Mouse (Mus musculus): ENCODE measurements around the gene Ptprg.

Ptprg gene

DNA sequence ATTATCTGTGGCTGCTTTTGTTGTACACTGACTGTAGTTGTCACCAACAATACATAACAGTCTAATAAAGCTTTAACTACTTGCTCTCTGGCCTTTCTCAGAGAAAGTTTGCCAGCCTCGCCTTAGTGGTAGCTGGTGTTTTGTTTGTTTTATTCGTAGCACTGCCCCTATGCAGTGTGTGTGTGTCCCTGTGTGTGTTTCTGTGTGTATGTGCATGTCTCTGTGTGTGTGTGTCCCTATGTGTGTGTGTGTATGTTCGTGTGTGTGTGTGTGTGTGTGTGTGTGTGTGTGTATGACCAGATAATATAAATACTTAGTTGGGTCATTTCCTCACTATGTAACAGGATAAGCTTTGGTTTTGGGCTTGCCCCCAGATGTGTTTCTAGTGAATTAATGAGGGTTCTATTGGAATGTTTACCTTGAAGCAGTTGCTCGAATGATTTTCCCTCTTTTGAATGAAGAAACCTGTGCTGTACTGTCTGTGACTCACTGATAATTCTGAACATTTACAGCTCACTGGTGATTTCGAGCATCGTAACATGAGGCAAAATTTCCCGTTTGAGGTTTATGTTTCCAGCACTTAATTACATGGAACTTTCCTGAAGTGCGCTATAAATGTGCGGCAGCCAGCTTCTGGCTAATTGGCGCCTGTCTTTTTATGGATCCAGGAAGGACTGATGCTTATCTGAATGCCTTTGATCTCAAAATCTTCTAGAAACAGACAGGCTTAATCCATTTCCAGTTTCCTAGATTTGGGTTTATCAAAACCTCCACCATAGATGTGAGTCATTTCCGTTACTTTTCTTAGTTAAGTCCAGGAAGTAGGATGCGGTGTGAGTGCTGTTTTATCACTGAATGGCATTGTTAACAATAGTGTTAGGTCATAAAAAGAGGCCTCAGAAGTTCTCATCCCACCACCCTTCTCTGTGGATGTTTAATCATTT is 546.3 kb downstream of the Ptprg start:
- DNase-seq (ENCODE audit: extremely low spot score) = no peak

DNA sequence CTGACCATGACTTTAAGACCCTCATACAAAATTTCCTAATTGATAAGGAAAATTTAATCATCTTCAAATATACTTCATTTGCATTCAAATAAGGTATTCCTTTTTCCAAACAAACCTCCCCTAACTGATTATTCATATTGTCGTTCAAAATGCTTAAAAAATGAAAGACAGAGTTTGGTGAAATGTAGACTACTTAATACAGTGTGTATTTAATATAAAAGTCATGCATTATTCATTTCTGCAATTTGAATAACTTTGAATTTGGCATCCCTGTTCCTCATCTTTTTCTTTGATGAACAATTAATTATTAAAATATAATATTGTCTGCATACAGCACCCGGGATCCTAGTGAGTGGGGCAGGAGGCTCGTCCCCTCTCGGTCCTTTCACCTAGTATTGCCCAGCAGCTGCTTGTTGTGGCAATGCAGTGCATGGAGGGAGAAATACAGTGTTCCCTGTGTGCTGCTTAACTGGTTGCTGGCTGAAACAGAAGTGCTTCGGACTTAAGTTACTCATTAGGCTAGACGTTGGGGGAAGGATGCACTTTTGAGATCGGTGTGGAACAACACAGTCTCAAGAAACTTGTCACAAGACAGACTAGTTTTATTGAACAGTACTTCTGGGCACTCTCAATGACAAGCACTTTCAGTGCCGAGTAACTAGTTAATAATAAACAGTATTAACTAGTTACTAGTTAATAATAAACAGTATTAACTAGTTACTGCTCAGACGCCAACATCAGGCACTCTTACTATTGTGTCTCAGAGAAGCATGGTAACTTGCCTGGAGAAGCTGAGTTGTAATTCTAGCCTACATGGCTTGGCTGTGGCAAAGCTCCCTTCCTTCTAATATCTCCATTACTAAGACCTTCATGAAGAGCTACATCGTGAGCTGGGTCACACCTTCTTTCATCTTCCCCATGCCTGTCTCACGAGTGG is 549.3 kb downstream of the Ptprg start:
- DNase-seq (ENCODE audit: extremely low spot score) = no peak

DNA sequence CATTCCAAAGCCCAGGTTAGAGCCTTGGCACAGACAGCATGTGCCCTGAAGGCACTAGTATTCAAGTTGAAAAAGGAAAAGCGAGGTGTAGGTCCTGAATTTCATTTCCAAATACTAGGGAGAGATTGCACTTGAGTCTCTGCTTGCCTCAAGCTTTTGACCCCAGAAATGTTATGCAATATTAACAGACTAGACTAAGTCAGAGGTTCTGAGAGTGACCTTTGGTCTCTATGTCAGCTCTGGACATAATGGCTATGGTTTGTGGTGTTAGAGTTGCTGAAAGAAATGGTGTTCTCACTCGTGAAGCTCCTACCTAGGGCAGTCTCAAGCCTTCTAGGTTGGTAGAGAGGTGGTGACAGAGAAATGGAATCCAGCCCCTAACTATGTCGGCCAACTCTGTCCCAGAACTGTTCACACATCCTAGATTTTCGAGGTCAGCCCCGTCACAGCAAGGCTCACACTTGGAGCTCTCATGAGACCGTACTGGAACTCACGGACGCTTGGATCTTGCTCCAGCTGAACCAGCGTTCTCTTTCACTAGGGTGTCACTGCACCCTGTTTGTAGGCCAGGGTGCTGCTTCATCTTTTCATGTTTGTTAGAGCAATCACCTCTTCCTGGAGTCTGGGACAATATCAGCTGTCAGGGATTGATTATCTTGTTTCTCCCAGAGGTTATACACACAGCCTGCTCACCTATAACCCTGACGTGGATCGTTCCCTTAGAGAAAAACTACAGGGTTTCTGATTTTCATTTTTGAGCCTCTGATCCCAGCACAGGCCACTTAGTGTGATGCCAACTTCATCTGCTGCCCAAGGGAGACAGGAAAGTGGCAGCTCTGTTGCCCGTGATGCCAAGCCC is 551.2 kb downstream of the Ptprg start:
- DNase-seq (ENCODE audit: extremely low spot score) = no peak

DNA sequence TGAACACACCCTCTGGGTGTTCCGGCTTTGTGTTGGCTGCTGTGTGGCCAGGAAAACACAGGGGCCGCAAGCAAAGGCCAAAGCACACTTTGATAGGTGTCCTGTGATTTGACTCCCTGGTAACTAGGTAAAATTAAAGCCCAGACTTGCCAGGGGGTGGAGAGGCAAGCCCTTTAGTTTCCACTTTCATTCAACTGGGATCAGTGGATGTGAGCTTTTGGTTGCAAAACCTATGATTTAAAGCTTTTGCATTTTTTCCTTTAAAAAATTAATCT is 551.8 kb downstream of the Ptprg start:
- DNase-seq (ENCODE audit: extremely low spot score) = no peak

DNA sequence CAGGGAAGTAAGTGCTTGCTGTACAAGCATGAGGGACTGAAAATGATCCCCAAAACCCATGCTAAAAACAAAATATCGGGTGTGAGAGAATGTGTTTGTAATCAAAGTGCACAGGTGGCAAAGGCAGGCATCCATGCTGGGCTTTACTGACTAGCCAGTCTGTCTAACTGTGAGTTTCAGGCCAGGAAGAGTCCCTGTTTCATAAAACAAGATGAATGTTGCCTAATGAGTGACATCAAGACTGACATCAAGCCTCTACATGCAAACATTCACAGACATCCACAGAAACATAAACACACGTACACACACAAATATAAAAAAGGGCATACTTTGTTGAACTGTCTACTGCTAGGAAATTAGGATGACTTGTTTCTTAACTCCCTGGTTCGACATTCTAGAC is 552.3 kb downstream of the Ptprg start:
- DNase-seq (ENCODE audit: extremely low spot score) = no peak

DNA sequence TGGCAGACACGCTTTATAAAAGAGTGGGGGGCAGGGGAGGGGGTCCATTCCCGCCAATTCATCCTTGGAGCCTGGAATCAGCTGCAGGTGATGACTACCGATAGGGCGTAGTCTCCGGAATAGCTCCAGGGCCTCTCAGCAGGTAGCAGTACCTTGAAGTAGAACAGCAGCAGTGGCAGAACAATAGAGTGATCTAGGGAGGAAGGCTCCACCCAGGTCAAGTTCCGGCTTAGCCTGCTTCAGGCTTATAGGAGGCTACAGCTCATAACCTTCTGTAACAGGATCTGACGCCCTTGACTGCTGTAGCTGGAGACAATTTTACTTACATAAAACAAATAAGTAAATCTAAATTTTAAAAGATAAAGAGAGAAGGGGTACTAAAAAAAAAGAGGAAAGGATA is 554.1 kb downstream of the Ptprg start:
- DNase-seq (ENCODE audit: extremely low spot score) = no peak

DNA sequence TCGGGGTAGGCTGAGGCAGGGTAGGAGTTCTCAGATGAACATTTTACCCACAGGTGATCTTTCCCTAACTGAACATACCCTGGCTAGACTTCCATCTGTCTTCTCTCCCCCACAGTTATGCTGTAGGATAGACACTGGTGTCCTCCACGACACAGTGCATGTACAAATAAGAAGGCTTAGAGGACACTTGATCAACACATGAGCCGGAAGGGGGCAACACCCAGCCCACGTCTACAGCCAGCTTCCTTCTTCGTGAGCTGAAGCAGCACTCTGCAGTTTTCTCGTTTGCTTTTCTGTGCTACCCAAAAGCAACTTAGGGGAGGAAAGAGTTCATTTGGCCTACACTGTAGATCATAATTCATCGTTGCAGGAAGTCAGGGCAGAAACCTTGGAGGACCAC is 554.7 kb downstream of the Ptprg start:
- no peak for DNase-seq (ENCODE audit: extremely low spot score)

DNA sequence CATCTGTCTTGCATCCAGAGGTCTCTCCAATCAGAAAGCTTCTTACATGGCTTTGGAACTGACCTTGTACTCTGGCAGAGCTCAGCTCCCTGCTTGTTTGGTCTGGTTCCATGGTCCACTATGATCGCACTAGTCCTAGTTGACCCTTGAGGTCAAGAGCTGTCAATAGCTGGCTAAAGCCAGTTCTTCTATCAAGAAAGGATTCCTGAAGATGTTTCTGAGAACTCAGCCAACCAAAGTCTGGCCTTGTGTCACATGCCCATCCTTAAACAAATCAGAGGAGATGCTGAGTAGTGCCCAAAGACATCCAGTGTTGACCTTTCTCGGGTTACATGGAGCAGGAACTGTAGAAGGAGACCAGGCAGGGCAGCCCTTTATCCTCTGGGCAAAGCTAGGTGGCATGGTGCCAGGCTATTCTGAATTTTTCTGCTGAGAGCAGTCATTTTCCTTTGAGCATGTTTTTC is 559.2 kb downstream of the Ptprg start:
- no peak for DNase-seq (ENCODE audit: extremely low spot score)

DNA sequence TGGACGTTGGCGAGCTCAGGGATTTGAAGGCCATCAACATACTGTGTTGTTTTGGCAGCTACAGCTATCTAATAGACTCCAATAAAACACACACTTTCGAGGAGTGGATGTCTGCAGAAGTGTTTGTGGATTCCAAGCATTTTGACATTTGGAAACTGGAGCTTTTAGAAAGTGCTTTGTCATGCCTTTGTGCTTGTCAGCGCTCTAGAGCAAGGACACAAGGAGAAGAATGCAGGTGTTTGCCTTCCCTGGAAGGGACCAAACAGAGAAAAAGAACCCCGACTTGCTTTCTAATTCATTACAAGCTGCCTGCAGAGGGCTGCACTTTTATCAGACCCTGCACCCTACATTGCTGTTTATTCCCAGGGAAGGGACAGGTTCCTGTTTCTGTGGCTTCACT is 560.0 kb downstream of the Ptprg start:
- DNase-seq (ENCODE audit: extremely low spot score) = no peak

DNA sequence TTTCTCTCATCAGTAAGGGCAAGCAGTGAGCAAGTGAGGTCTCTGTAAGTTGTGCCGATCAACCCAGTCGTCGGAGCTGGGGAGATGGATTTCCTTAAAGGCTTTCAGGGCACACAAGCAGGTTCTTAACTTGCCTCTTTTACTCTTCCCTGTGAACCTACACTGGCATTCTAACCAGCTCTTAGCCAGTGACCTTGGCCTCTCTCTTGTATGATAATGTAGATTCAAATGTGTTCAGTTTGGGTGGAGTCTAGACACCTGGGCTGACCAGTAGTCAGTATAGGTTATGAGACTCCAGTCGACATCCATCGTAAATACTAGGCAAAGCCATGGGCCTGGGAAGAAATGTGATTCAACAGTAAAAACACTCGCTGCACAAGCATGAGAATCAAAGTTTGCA is 560.7 kb downstream of the Ptprg start:
- no peak for DNase-seq (ENCODE audit: extremely low spot score)

DNA sequence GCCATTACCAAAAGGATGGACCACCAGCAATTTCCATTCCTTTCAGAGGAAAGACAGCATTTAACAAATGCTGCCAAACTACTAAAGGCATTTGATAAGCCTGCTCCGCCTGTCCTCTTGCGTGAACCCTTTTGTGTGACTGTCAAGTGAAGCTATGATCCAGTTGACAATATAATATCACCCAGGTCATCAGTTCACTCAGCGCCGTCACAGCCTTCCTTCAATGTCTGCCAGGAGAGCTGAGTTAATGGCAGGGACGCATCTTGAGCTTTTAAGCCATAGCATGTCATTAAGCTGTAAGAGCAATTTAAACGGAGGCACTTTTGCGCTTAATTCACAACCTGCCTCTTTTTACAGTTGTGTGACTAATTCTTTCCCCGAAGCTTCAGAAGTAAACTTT is 565.9 kb downstream of the Ptprg start:
- no peak for DNase-seq (ENCODE audit: extremely low spot score)

DNA sequence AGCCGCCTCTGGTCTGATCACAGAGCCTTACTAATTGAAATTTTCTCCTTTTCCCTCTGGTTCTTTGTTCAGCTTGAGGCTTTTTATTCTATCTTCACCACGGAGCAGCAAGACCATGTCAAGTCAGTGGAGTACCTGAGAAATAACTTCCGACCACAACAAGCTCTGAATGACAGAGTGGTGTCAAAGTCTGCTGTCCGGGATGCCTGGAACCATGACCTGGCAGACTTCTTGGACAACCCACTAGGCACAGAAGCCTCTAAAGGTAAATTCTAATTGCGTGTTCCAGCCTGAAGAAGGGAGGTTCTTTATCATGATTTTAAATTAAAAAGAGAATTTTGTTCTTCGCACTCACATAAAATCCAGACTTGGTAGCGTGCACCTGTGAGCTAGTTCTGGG is 568.6 kb downstream of the Ptprg start:
- no peak for DNase-seq (ENCODE audit: extremely low spot score)

DNA sequence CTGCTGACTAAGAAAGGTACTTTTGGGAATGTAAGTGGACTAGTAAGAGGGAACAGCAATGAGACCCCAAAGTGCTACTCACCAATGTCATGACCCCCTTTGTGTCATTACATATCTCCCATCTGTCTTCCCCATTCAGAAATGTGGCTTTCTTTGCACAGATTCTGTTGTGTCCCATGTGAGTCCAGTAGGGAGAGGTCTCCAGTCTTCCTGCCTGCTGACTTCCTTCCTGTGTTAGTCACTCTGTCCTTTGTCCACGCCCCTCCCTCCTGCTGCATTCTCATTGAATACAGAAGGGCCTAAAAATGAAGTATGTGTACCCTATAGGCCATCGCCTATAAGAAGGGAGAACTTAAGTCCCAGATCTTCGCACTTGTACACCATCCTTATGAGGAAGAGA is 571.4 kb downstream of the Ptprg start:
- DNase-seq (ENCODE audit: extremely low spot score) = no peak

DNA sequence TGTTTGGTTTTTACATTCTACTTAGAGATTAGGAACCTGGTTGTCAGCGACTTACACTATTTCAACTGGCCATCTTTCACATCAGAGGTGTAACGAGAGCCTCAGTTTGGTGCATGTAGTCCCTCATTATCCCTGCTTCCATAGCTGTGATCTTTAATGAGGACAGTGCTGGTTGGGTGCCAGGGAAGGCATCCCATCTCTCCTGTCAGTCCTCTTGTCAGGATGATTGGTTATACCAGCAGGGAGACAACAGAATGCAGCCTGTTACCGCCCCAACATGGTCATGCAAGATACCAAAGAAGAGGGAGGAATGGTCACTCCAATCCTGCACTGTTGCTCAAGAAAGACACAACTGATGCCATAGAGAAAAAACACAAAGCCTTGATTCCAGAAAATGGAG is 574.6 kb downstream of the Ptprg start:
- DNase-seq (ENCODE audit: extremely low spot score) = no peak

DNA sequence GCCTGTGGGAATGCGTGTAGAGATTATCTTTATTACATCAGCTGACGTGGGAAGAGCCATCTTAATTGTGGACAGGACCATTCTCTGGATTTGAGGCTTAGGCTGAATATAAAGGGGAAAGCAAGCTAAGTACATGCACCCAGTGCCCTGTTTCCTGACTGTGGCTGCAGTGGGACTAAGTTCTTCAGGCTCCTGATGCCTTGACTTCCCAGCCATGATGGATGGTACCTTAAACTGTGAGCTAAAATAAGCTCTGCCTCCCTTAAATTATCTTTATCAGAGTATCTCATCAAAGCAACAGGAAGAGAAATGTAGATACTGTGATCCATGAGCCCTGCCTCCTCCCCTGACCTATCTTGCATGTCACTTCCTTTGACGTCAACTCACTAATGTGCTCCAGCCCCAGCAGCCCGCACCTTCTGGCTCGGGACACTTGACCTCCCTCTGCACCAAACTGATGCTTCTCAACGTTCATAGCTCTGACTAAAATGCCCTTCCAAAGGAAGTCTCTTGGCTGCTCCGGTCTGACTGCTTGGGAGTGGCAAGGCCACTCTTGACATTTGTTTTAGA is 578.8 kb downstream of the Ptprg start:
- DNase-seq (ENCODE audit: extremely low spot score) = no peak

DNA sequence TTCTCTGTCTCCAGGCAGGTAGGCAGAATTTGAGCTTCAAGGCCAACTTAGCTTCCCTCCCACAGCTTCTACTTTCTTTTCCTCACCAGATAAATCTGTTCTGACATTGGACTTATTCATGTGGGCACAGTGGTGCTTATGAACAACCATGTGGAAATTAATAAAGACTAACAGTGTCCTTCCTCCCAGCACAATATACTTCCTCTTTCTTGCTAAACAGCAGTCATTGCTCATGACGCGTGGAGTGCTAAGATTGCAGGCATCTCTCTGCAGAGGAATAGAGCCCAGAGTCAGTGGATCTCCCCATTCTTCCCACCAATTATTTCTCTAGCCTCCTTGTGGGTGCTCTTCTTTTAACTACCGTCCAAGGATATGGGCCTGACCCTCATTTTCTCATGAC is 579.8 kb downstream of the Ptprg start:
- no peak for DNase-seq (ENCODE audit: extremely low spot score)

DNA sequence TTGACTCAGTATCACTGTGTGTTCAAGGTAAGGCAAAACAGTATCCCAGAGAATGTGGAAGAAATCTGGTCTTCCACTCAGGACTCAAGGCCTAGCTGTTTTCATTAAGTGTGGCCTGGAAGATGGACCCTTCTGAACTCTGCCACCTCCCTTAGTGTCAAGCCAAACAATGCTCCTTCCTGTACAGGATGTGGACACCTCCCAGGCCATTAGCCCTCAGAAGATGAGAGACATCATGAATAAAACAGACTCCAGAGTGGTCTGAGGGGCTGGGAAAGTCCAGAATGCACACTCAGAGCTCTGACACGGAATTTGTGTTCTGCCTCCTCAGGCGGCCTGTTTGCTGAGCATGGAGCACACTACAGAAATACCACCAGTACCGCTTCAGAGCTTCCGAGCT is 581.2 kb downstream of the Ptprg start:
- no peak for DNase-seq (ENCODE audit: extremely low spot score)

DNA sequence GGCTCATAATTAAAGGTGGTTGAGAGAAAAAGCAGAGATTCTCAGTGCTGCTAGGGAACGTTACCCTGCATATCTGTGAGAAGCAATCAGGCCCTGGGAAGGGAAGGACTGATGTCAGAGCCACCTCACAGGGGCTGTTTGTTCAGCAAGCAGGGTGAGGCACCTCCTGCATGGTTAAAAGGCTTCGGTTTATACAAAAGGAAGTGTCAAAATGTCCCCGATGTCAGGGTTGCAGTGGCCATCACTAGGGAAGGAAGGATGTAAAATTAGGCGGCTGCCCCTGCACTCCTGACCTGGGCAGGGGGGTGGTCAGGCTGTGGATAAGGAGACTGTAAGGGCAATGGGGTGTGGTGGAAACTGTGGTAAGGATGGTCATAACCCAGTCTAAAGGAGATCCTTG is 583.2 kb downstream of the Ptprg start:
- no peak for DNase-seq (ENCODE audit: extremely low spot score)

DNA sequence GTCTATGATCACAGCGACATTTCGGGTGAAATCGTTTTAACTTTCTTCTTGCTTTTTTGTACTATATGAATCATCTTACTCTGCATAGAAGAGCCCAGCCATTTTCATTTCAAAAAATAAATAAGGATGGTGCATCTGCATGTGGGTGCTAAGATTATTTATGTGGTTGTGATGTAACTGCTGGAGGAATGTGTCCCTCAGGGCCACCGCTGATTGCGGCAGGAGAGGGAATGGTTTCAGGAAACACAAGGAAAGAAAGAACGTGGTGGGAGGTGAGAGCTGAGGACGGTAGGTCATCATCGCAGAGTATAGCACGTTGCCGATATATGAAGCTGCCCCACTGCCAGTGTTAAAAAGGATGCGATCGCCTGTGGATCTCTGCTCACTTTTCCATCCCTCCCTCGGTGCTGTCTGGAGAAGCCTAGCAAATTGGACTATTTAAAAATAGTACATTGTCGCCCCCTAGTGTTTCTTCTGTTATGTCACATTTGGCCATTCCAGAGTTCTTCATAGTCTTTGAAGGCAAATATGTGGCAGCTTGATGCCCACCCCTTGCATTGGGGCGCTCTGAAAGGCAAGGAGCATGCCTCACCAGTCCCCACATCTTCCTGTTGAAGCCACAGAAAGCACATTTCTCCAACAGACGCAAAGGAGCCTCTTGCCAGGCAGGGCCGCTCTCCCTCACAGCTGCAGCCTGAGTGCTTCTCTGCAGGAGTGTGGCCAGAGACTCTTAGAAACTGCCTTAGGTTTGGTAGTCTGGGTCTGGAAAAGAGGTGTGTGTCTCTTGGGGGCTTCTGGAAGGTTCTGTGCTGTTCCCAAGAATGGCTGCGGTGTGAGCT is 586.5 kb downstream of the Ptprg start:
- peak; percentile 73 for DNase-seq (ENCODE audit: extremely low spot score)

DNA sequence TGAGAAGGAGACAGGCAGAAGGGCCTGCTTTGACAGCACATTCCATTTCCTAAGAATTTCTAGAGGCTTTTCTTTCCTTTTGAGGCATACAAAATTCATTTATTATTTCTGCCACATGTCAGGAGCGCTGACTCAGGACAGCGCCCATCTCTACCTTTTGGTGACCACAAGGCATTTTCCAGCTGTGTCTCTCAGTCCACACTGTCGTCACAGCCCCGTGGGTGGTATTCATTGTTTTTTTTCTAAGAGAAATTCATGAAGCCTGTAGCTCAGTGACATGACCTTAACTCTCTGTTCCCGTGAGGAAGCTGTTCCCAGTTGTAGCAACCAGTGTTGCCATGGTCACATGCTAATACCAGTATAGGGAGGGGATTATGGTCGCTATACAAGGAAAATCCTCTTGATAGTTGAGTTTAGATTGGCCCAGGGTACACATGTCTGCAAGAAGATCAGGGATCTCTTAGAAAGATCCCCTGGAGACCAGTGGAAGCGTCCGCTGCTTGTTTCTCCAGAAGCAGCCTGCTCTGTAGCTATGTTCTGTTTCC is 590.7 kb downstream of the Ptprg start:
- DNase-seq (ENCODE audit: extremely low spot score) = no peak

All from embryo, embryonic 9.5 days (tissue).